Mouse (Mus musculus): Measurements from ENCODE around the gene Wbp2nl.

GRCm38 (mm10) chr15:82293271-82293711 lies 5.5 kb upstream of the Wbp2nl start:
- no peak for TF ChIP-seq POLR2AphosphoS5 (IDR thresholded peaks at IDR 0.05; ENCODE audit: insufficient replicate concordance, low read depth, low read length)
- no peak for TF ChIP-seq CTCF (IDR thresholded peaks at IDR 0.05; ENCODE audit: low read depth, low read length)

All from G1E (cell line).